Mouse (Mus musculus): Measurements from ENCODE around the gene Med29. TPM values are rescaled to one million over a fixed set of nuclear protein-coding genes. Genes with fewer than 3 reads are reported as not detected.
"Not testable (repeated sequence)": the region's sequence is repeated elsewhere in the genome, so short reads cannot be mapped to it uniquely, and the experiment has no call there.

The Med29 gene
- polyA plus RNA-seq, 1 experiment from 2014 or later: 27.5 TPM

- H3K9ac ChIP-seq (ENCODE audit: low read length): peak overlapping the region; percentile 84
- 6% methylated on average over 22 of the region's 22 CpGs for WGBS
- ATAC-seq (ENCODE audit: low FRiP score, low TSS enrichment) (no peak; the same call in 1 of the 2 replicates), DNase-seq (ENCODE audit: low spot score) (no peak)
- H3K27ac ChIP-seq (replicated peaks): peak overlapping the region; percentile 83
- peaks cover 20% of the 10 kb centered on the region for H3K36me3 ChIP-seq (ENCODE audit: control insufficient read depth, insufficient read depth, low read length)
- no peaks in the 10 kb centered on the region for H3K9me3 ChIP-seq (ENCODE audit: control insufficient read depth, low read length)
- peaks cover 3% of the 10 kb centered on the region; the same call in 1 of the 2 replicates for H3K4me1 ChIP-seq (replicated peaks; ENCODE audit: control insufficient read depth, insufficient read depth)
- peak overlapping the region; percentile 82 for H3K4me3 ChIP-seq (ENCODE audit: low read depth, low read length)
- peak overlapping the region; percentile 96 for H3K4me2 ChIP-seq (replicated peaks; ENCODE audit: low read depth)
- TF ChIP-seq CTCF (IDR thresholded peaks at IDR 0.05; ENCODE audit: low read depth) (no peak; the same call in 1 of the 2 replicates), EP300 (optimal IDR thresholded peaks at IDR 0.05) (no peak)
- no peaks in the 10 kb centered on the region for H3K27me3 ChIP-seq (ENCODE audit: control insufficient read depth, insufficient read depth, low read length)
Measured at GRCm38 (mm10) chr7:28393272-28393951, 904 bp upstream of the Med29 start.

GRCm38 (mm10) chr7:28390331-28390730, 2.2 kb downstream of the Med29 start:
- Histone ChIP-seq H3K4me3 (ENCODE audit: low read depth, low read length) (no peak overlapping the region), H3K9me3 (ENCODE audit: control insufficient read depth, low read length) (no peaks in the 10 kb centered on the region), H3K4me1 (replicated peaks; ENCODE audit: control insufficient read depth, insufficient read depth) (peaks cover 3% of the 10 kb centered on the region; the same call in 1 of the 2 replicates), H3K4me2 (replicated peaks; ENCODE audit: low read depth) (no peak overlapping the region), H3K27ac (replicated peaks) (no peak overlapping the region), H3K36me3 (ENCODE audit: control insufficient read depth, insufficient read depth, low read length) (peaks cover 7% of the 10 kb centered on the region), H3K9ac (ENCODE audit: low read length) (no peak overlapping the region), H3K27me3 (ENCODE audit: control insufficient read depth, insufficient read depth, low read length) (no peaks in the 10 kb centered on the region)
- 93% methylated on average over 3 of the region's 3 CpGs for WGBS
- no peak for ATAC-seq (ENCODE audit: low FRiP score, low TSS enrichment)
- DNase-seq (ENCODE audit: low spot score): no peak
- TF ChIP-seq EP300 (optimal IDR thresholded peaks at IDR 0.05): no peak
- no peak for TF ChIP-seq CTCF (IDR thresholded peaks at IDR 0.05; ENCODE audit: low read depth)

DNA sequence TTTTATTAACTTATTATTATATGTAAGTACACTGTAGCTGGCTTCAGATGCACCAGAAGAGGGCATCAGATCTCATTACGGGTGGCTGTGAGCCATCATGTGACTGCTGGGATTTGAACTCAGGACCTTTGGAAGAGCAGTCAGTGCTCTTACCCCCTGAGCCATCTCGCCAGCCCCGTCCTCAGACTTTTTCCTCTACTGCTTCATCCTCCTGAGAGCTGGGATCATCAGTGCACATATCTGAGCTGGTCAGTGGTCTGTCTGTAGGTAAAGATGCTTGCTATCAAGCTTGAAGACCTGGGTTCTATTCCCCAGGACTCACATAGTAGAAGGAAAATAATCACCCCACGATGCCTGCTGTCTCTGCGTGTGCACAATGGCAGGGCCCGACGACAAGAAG, 5.1 kb downstream of the Med29 start:
- not testable (repeated sequence) for DNase-seq (ENCODE audit: low spot score); H3K9ac ChIP-seq (ENCODE audit: low read length); H3K36me3 ChIP-seq (ENCODE audit: control insufficient read depth, insufficient read depth, low read length); H3K4me2 ChIP-seq (replicated peaks; ENCODE audit: low read depth); H3K9me3 ChIP-seq (ENCODE audit: control insufficient read depth, low read length); H3K27me3 ChIP-seq (ENCODE audit: control insufficient read depth, insufficient read depth, low read length); H3K27ac ChIP-seq (replicated peaks); ATAC-seq (ENCODE audit: low FRiP score, low TSS enrichment); H3K4me3 ChIP-seq (ENCODE audit: low read depth, low read length)
- WGBS: 81% methylated on average over 7 of the region's 7 CpGs
- peaks cover 11% of the 10 kb centered on the region for H3K4me1 ChIP-seq (replicated peaks; ENCODE audit: control insufficient read depth, insufficient read depth)

DNA sequence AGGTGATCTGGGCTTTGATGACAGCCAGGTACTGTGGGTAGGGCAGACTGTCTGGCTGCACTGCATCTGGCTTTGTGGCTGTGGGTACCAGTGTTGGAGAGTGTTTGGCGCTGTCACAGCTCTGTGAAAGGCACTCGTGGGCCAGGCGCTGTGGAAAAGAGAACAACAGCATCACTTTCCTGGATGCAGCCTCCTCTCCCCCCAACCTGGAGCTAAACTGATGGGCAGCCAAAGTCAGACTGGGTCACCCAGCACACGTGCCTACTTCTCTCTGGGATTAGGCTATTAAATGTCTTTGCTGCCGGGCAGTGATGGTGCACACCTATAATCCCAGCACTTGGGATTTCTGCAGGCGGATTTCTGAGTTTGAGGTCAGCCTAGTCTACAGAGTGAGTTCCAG, 5.6 kb downstream of the Med29 start:
- peaks cover 11% of the 10 kb centered on the region for H3K4me1 ChIP-seq (replicated peaks; ENCODE audit: control insufficient read depth, insufficient read depth)
- not testable (repeated sequence) for H3K36me3 ChIP-seq (ENCODE audit: control insufficient read depth, insufficient read depth, low read length); H3K9ac ChIP-seq (ENCODE audit: low read length); H3K9me3 ChIP-seq (ENCODE audit: control insufficient read depth, low read length); H3K4me3 ChIP-seq (ENCODE audit: low read depth, low read length); H3K4me2 ChIP-seq (replicated peaks; ENCODE audit: low read depth); ATAC-seq (ENCODE audit: low FRiP score, low TSS enrichment); H3K27me3 ChIP-seq (ENCODE audit: control insufficient read depth, insufficient read depth, low read length); DNase-seq (ENCODE audit: low spot score); H3K27ac ChIP-seq (replicated peaks)
- WGBS: 76% methylated on average over 6 of the region's 6 CpGs

- Histone ChIP-seq H3K27ac (replicated peaks) (peak overlapping the region; percentile 65), H3K27me3 (ENCODE audit: control insufficient read depth, insufficient read depth, low read length) (no peaks in the 10 kb centered on the region), H3K9ac (ENCODE audit: low read length) (no peak overlapping the region), H3K9me3 (ENCODE audit: control insufficient read depth, low read length) (no peaks in the 10 kb centered on the region), H3K4me2 (replicated peaks; ENCODE audit: low read depth) (no peak overlapping the region), H3K36me3 (ENCODE audit: control insufficient read depth, insufficient read depth, low read length) (peaks cover 3% of the 10 kb centered on the region; the same call in 1 of the 2 replicates), H3K4me1 (replicated peaks; ENCODE audit: control insufficient read depth, insufficient read depth) (peaks cover 8% of the 10 kb centered on the region; the same call in 1 of the 2 replicates), H3K4me3 (ENCODE audit: low read depth, low read length) (no peak overlapping the region)
- ATAC-seq (ENCODE audit: low FRiP score, low TSS enrichment): peak; percentile 53
- 3% methylated on average over 4 of the region's 4 CpGs for WGBS
- DNase-seq (ENCODE audit: low spot score): peak; percentile 91
- TF ChIP-seq EP300 (optimal IDR thresholded peaks at IDR 0.05): no peak
- TF ChIP-seq CTCF (IDR thresholded peaks at IDR 0.05; ENCODE audit: low read depth): peak; percentile 94
Measured at GRCm38 (mm10) chr7:28386462-28386861, 6.0 kb downstream of the Med29 start.

GRCm38 (mm10) chr7:28386007-28386406, 6.5 kb downstream of the Med29 start:
- DNase-seq (ENCODE audit: low spot score): no peak
- 76% methylated on average over 7 of the region's 7 CpGs for WGBS
- peak overlapping the region; percentile 65 for H3K27ac ChIP-seq (replicated peaks)
- no peaks in the 10 kb centered on the region for H3K27me3 ChIP-seq (ENCODE audit: control insufficient read depth, insufficient read depth, low read length)
- H3K9ac ChIP-seq (ENCODE audit: low read length): no peak overlapping the region
- no peak overlapping the region for H3K4me2 ChIP-seq (replicated peaks; ENCODE audit: low read depth)
- TF ChIP-seq CTCF (IDR thresholded peaks at IDR 0.05; ENCODE audit: low read depth) (no peak), EP300 (optimal IDR thresholded peaks at IDR 0.05) (no peak)
- H3K36me3 ChIP-seq (ENCODE audit: control insufficient read depth, insufficient read depth, low read length): peaks cover 3% of the 10 kb centered on the region; the same call in 1 of the 2 replicates
- no peak overlapping the region for H3K4me3 ChIP-seq (ENCODE audit: low read depth, low read length)
- peaks cover 8% of the 10 kb centered on the region; the same call in 1 of the 2 replicates for H3K4me1 ChIP-seq (replicated peaks; ENCODE audit: control insufficient read depth, insufficient read depth)
- H3K9me3 ChIP-seq (ENCODE audit: control insufficient read depth, low read length): no peaks in the 10 kb centered on the region
- ATAC-seq (ENCODE audit: low FRiP score, low TSS enrichment): no peak
